Mouse (Mus musculus) spleen, adult 2 months (tissue): ENCODE measurements around the gene Gm45337.

Source experiments
- CTCF ChIP-seq: fragments of 200-500 bp; IDR thresholded peaks from 2 replicates; pipeline ENCODE4 v1.5.1; 2011; ENCODE audit warnings: mild to moderate bottlenecking, inconsistent platforms; ENCODE audit not compliant: insufficient read depth, insufficient read length, insufficient replicate concordance; ENCODE audit errors: extremely low read depth
- POLR2A ChIP-seq: fragments of 200-500 bp; IDR thresholded peaks from 2 replicates; pipeline ENCODE4 v1.6.1; 2011; ENCODE audit warnings: low read depth, low read length, inconsistent platforms

GRCm38 (mm10) chr7:142119632-142120031 is 24.8 kb downstream of the Gm45337 start:
- no peak for TF ChIP-seq CTCF
- TF ChIP-seq POLR2A, result no peak
